Mouse (Mus musculus) lung, embryonic 14.5 days (tissue): ENCODE measurements around the gene 4931400O07Rik. TPM values are rescaled to one million over a fixed set of nuclear protein-coding genes. Genes with fewer than 3 reads are reported as not detected.

Source experiments
- ATAC-seq: fragments of 200-750 bp; cut with Nextera tagmentation; 2 replicates; pipeline ENCODE4 v1.8.0; 2017; ENCODE audit warnings: mild to moderate bottlenecking, moderate TSS enrichment, moderate library complexity; ENCODE audit not compliant: insufficient read depth
- DNase-seq: peaks from one replicate; pipeline ENCODE4 v3.0.0-alpha.2; 2015
- H3K27ac ChIP-seq: fragments of 300-500 bp; sonication (generic); 2 replicates; pipeline ENCODE4 v1.5.1; 2014; ENCODE audit warnings: low read depth, mild to moderate bottlenecking, moderate library complexity
- H3K27me3 ChIP-seq: fragments of 300-500 bp; sonication (generic); 2 replicates; pipeline ENCODE4 v1.6.1; 2014; ENCODE audit warnings: low read length, control low read depth; ENCODE audit not compliant: insufficient read depth
- H3K36me3 ChIP-seq: fragments of 300-500 bp; sonication (generic); 2 replicates; pipeline ENCODE4 v1.6.1; 2014; ENCODE audit warnings: control low read depth; ENCODE audit not compliant: insufficient read depth
- H3K4me1 ChIP-seq: fragments of 300-500 bp; sonication (generic); 2 replicates; pipeline ENCODE4 v1.6.1; 2014; ENCODE audit warnings: antibody characterized with exemption, control low read depth; ENCODE audit not compliant: insufficient read depth
- H3K4me2 ChIP-seq: fragments of 300-500 bp; sonication (generic); 2 replicates; pipeline ENCODE4 v1.6.1; 2014; ENCODE audit warnings: mild to moderate bottlenecking
- H3K4me3 ChIP-seq: fragments of 300-500 bp; sonication (generic); 2 replicates; pipeline ENCODE4 v1.5.1; 2014; ENCODE audit warnings: low read depth, low read length
- H3K9ac ChIP-seq: fragments of 300-500 bp; sonication (generic); 2 replicates; pipeline ENCODE4 v1.6.1; 2014
- H3K9me3 ChIP-seq: fragments of 300-500 bp; sonication (generic); 2 replicates; pipeline ENCODE4 v1.6.1; 2016; ENCODE audit warnings: low read depth, low read length, control low read depth
- CTCF ChIP-seq: IDR thresholded peaks from 2 replicates; pipeline ENCODE4 v1.5.1; 2016; ENCODE audit warnings: antibody characterized with exemption, low read depth
- WGBS: fragments of 180-500 bp; shearing (Covaris S2); extraction: QIAGEN DNeasy Blood & Tissue Kit; methylation state at CpG from one replicate; pipeline ENCODE4 v1.1.7; 2014; 5-methylcytosine and 5-hydroxymethylcytosine counted together
- polyA plus RNA-seq: library from polyadenylated mRNA; unstranded; fragments of >200 nt; fragmentation: Nextera tagmentation; extraction: Ambion mirVana; gene quantifications from 2 replicates; pipeline ENCODE4 v1.2.1, GENCODE M21; 2014

4931400O07Rik gene
- not detected in 2 replicates for polyA plus RNA-seq

GRCm38 (mm10) chrX:62467691-62468090, at the start of gene 4931400O07Rik:
Gene 4931400O07Rik (plus strand): TSS chrX:62467991.
- no peak within 1 kb of the TSS for H3K9ac ChIP-seq
- H3K4me1 ChIP-seq: no peaks in the 10 kb centered on the region
- H3K4me2 ChIP-seq: no peak within 1 kb of the TSS
- DNase-seq (no peak), ATAC-seq (no peak)
- WGBS: 82% methylated on average over 2 of the region's 2 CpGs
- no peaks in the 10 kb centered on the region for H3K36me3 ChIP-seq
- H3K27me3 ChIP-seq: no peaks in the 10 kb centered on the region
- no peak for TF ChIP-seq CTCF
- H3K4me3 ChIP-seq: no peak within 1 kb of the TSS
- no peak within 1 kb of the TSS for H3K27ac ChIP-seq
- no peaks in the 10 kb centered on the region for H3K9me3 ChIP-seq

Other genes starting within 250 kb of the 4931400O07Rik start
- not detected in 2 replicates for gene 4933402E13Rik, start 184.5 kb upstream of the 4931400O07Rik start, polyA plus RNA-seq